Mouse (Mus musculus) testis, adult 2 months (tissue): ENCODE measurements around the gene Acot1. TPM values are rescaled to one million over a fixed set of nuclear protein-coding genes. Genes with fewer than 3 reads are reported as not detected.
"Not testable (repeated sequence)": the region's sequence is repeated elsewhere in the genome, so short reads cannot be mapped to it uniquely, and the experiment has no call there.

Experiments
- H3K27ac ChIP-seq: fragments of 200-500 bp; 2 replicates; pipeline ENCODE4 v1.5.1; 2012; ENCODE audit warnings: low read depth, low read length; ENCODE audit not compliant: control insufficient read depth, insufficient read depth
- H3K27me3 ChIP-seq: fragments of 200-500 bp; 2 replicates; pipeline ENCODE4 v1.6.1; 2012; ENCODE audit warnings: mild to moderate bottlenecking, low read length, moderate library complexity; ENCODE audit not compliant: control insufficient read depth, insufficient read depth
- H3K36me3 ChIP-seq: fragments of 200-500 bp; 2 replicates; pipeline ENCODE4 v1.6.1; 2012; ENCODE audit warnings: mild to moderate bottlenecking, low read length; ENCODE audit not compliant: control insufficient read depth, insufficient read depth
- H3K4me1 ChIP-seq: fragments of 200-500 bp; 2 replicates; pipeline ENCODE4 v1.6.1; 2012; ENCODE audit warnings: low read length; ENCODE audit not compliant: control insufficient read depth, insufficient read depth
- H3K4me3 ChIP-seq: fragments of 200-500 bp; 2 replicates; pipeline ENCODE4 v1.5.1; 2012; ENCODE audit warnings: low read depth, mild to moderate bottlenecking, low read length, moderate library complexity, mixed read lengths; ENCODE audit not compliant: control insufficient read depth
- CTCF ChIP-seq: fragments of 200-500 bp; IDR thresholded peaks from 2 replicates; pipeline ENCODE4 v1.5.1; 2012; ENCODE audit warnings: low read depth, mild to moderate bottlenecking, inconsistent platforms, low read length, moderate library complexity; ENCODE audit not compliant: control insufficient read depth, insufficient read depth, insufficient replicate concordance
- POLR2A ChIP-seq: fragments of 200-500 bp; IDR thresholded peaks from 2 replicates; pipeline ENCODE4 v1.6.1; 2012; ENCODE audit warnings: low read depth, mild to moderate bottlenecking, inconsistent platforms, low read length, moderate library complexity; ENCODE audit not compliant: control insufficient read depth
- polyA plus RNA-seq: library from polyadenylated mRNA; depleted of rRNA; stranded (reverse); fragments of >200 nt; gene quantifications from 2 replicates; pipeline ENCODE4 v1.2.3, GENCODE M21; 2012

The Acot1 gene
- polyA plus RNA-seq, 1 experiment = 0.73 TPM

GRCm38 (mm10) chr12:84023052-84023745, 13.9 kb downstream of the Acot1 start:
- H3K4me3 ChIP-seq = no peak overlapping the region
- no peaks in the 10 kb centered on the region for H3K36me3 ChIP-seq
- no peak overlapping the region for H3K27ac ChIP-seq
- peaks cover 7% of the 10 kb centered on the region for H3K4me1 ChIP-seq
- H3K27me3 ChIP-seq = no peaks in the 10 kb centered on the region
- TF ChIP-seq CTCF (no peak), POLR2A (no peak)

- no peak for TF ChIP-seq POLR2A
- TF ChIP-seq CTCF = no peak
- Histone ChIP-seq H3K36me3 (no peaks in the 10 kb centered on the region), H3K27me3 (no peaks in the 10 kb centered on the region), H3K4me3 (peak overlapping the region; percentile 2), H3K4me1 (peaks cover 7% of the 10 kb centered on the region), H3K27ac (no peak overlapping the region)
Measured at GRCm38 (mm10) chr12:84025888-84026287, 16.6 kb downstream of the Acot1 start.

- not testable (repeated sequence) for H3K4me1 ChIP-seq, H3K27me3 ChIP-seq, H3K36me3 ChIP-seq
- Histone ChIP-seq H3K4me3 (peak overlapping the region; percentile 11; the same call in 1 of the 2 replicates), H3K27ac (peak overlapping the region; percentile 68; the same call in 1 of the 2 replicates)
Measured at GRCm38 (mm10) chr12:84028328-84028727, 19.0 kb downstream of the Acot1 start.

GRCm38 (mm10) chr12:84029043-84029442, 19.8 kb downstream of the Acot1 start:
- H3K27me3 ChIP-seq, H3K4me3 ChIP-seq, H3K4me1 ChIP-seq, H3K36me3 ChIP-seq, H3K27ac ChIP-seq: not testable (repeated sequence)

- TF ChIP-seq POLR2A (no peak), CTCF (peak; percentile 66; the same call in 1 of the 2 replicates)
- Histone ChIP-seq H3K4me1 (peaks cover 7% of the 10 kb centered on the region), H3K4me3 (no peak overlapping the region), H3K27me3 (no peaks in the 10 kb centered on the region), H3K27ac (no peak overlapping the region), H3K36me3 (no peaks in the 10 kb centered on the region)
Measured at GRCm38 (mm10) chr12:84030659-84031332, 21.5 kb downstream of the Acot1 start.

- TF ChIP-seq CTCF (no peak), POLR2A (no peak)
- no peak overlapping the region for H3K27ac ChIP-seq
Measured at GRCm38 (mm10) chr12:84032854-84033253, 23.6 kb downstream of the Acot1 start.

GRCm38 (mm10) chr12:84033302-84033701, 24.0 kb downstream of the Acot1 start:
- not testable (repeated sequence) for H3K27ac ChIP-seq, H3K27me3 ChIP-seq, H3K4me1 ChIP-seq, H3K4me3 ChIP-seq, H3K36me3 ChIP-seq

More at GRCm38 (mm10) chr12:84032854-84033253, 23.6 kb downstream of the Acot1 start:
- no peaks in the 10 kb centered on the region for H3K4me1 ChIP-seq
- H3K36me3 ChIP-seq = no peaks in the 10 kb centered on the region
- H3K27me3 ChIP-seq = no peaks in the 10 kb centered on the region
- H3K4me3 ChIP-seq = no peak overlapping the region

- Histone ChIP-seq H3K4me3 (no peak overlapping the region), H3K4me1 (peaks cover 5% of the 10 kb centered on the region), H3K36me3 (no peaks in the 10 kb centered on the region), H3K27me3 (no peaks in the 10 kb centered on the region), H3K27ac (no peak overlapping the region)
- no peak for TF ChIP-seq CTCF
- TF ChIP-seq POLR2A = no peak
Measured at GRCm38 (mm10) chr12:84034108-84034507, 24.8 kb downstream of the Acot1 start.

GRCm38 (mm10) chr12:84038241-84038640, 29.0 kb downstream of the Acot1 start, which contains the start of gene Acot4:
TSS of gene Acot4 (plus strand) at chr12:84038379.
- peak within 1 kb of the TSS; percentile 61 for H3K4me3 ChIP-seq
- H3K27me3 ChIP-seq, H3K4me1 ChIP-seq, H3K27ac ChIP-seq, H3K36me3 ChIP-seq: not testable (repeated sequence)

- not testable (repeated sequence) for H3K4me1 ChIP-seq, H3K27me3 ChIP-seq, H3K36me3 ChIP-seq, H3K27ac ChIP-seq
- H3K4me3 ChIP-seq = peak within 1 kb of the TSS; percentile 61
Measured at GRCm38 (mm10) chr12:84038691-84039111, 29.4 kb downstream of the Acot1 start, which contains the start of gene Gm49366. TSS of gene Gm49366 (plus strand) at chr12:84038935.
